Mouse (Mus musculus) testis, postnatal 10 days (tissue): ENCODE data around the gene Fam57a.
"Not testable (repeated sequence)": the region's sequence is repeated elsewhere in the genome, so short reads cannot be mapped to it uniquely, and the experiment has no call there.

ENCODE experiments used
- DNase-seq: peaks from one replicate; pipeline ENCODE4 v3.0.0; 2021; ENCODE audit warnings: low spot score

The Fam57a gene

GRCm38 (mm10) chr11:76180146-76180540 lies 672 bp downstream of the Fam57a start:
- no peak for DNase-seq

- no peak for DNase-seq
These were observed 4.3 kb downstream of the Fam57a start for GRCm38 (mm10) chr11:76183745-76184144.

GRCm38 (mm10) chr11:76186908-76187307 lies 7.4 kb downstream of the Fam57a start:
- no peak for DNase-seq

GRCm38 (mm10) chr11:76196275-76196976 lies 17.0 kb downstream of the Fam57a start:
- DNase-seq, result no peak

- DNase-seq, result no peak
These were observed 17.6 kb downstream of the Fam57a start for GRCm38 (mm10) chr11:76196977-76197469.

- peak; percentile 88 for DNase-seq
These were observed 22.5 kb downstream of the Fam57a start for GRCm38 (mm10) chr11:76201761-76202674.

GRCm38 (mm10) chr11:76206793-76207192 lies 27.3 kb downstream of the Fam57a start:
- DNase-seq, result no peak

GRCm38 (mm10) chr11:76210228-76210985 lies 30.9 kb downstream of the Fam57a start:
- DNase-seq, result no peak

GRCm38 (mm10) chr11:76211595-76211994 lies 32.1 kb downstream of the Fam57a start:
- DNase-seq, result not testable (repeated sequence)

GRCm38 (mm10) chr11:76213841-76214240 lies 34.4 kb downstream of the Fam57a start:
- DNase-seq, result no peak

GRCm38 (mm10) chr11:76215011-76215410 lies 35.5 kb downstream of the Fam57a start:
- no peak for DNase-seq

- DNase-seq, result no peak
These were observed 36.6 kb downstream of the Fam57a start for GRCm38 (mm10) chr11:76216049-76216540.

- no peak for DNase-seq
These were observed 37.4 kb downstream of the Fam57a start for GRCm38 (mm10) chr11:76216681-76217389.

- DNase-seq, result peak; percentile 99
These were observed 37.9 kb downstream of the Fam57a start, which contains the start of the genes Dbil5 and Gemin4 for GRCm38 (mm10) chr11:76217390-76217800. TSS of gene Dbil5 (plus strand) at chr11:76217608. TSS of gene Gemin4 (minus strand) at chr11:76217664.

- no peak for DNase-seq
These were observed 45.2 kb downstream of the Fam57a start for GRCm38 (mm10) chr11:76224631-76225030.

GRCm38 (mm10) chr11:76225051-76225450 lies 45.6 kb downstream of the Fam57a start:
- DNase-seq, result no peak

- DNase-seq, result no peak
These were observed 56.7 kb downstream of the Fam57a start for GRCm38 (mm10) chr11:76236136-76236535.

- DNase-seq, result no peak
These were observed 60.3 kb downstream of the Fam57a start for GRCm38 (mm10) chr11:76239750-76240149.

GRCm38 (mm10) chr11:76242901-76243810 lies 63.7 kb downstream of the Fam57a start, which contains the start of the genes Mrm3 and Glod4:
TSS of gene Mrm3 (plus strand) at chr11:76243715.
TSS of gene Glod4 (minus strand) at chr11:76243725.
- peak; percentile 97 for DNase-seq
